Mouse (Mus musculus): ENCODE measurements around the gene Rnasek. TPM values are rescaled to one million over a fixed set of nuclear protein-coding genes. Genes with fewer than 3 reads are reported as not detected.

Rnasek gene
- total RNA-seq, 2 experiments from 2014 or later: 179 to 279 TPM

DNA sequence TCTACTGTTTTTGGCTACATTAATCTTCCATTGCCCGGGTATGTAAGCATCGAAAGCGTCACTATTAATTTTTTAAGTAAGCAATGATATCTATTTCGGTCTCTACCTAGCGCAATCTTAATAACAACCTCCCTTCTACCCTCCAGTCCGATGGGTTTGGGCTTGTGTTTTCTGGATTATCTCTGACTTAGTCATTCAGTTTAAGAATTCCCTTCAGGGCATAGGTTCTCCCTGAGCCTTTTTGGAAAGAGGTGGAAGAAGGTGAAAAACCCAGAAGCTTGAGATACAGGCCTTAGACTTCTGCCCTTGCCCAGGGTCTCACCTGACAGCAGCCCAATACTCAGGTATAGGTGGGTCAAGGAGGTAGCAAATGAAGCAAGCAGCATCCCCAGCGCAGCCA, 19.8 kb downstream of the Rnasek start:
- no peak for DNase-seq (ENCODE audit: low spot score in 2 of 2)

DNA sequence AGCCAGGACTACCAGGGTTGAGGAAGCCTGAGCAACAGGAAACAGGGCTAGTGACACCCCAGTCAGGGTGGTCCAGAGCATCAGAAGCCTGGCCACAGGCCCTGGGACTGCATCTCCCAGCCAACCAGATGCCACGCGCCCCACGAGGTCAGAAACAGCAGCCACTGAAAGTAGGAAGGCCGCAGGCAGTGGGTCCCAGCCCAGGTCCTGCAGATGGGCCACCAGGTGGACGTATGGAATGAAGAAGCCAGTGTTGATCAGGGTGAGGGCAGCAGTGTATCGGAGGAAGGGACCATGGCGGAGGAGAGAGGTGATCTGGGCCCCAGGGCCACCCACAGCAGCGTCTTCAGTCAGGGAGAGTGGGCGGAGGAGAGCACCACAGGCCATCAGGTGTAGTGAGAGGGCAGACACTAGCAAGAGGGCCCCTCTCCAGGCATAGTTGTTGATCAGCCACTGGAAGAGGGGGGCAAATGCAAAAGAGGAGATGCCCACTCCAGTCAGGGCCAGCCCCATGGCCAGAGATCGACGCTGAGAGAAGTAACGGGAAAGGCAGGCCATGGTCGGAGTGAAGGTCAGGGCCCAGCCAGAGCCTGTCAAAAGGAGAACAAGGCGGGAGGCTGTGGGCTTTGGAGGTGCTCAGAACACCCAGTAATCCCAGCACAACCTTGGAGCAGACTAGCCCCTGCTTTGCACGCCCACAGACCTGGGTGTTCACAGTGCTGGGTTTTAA, 20.7 kb downstream of the Rnasek start:
- no peak for DNase-seq (ENCODE audit: low spot score in 2 of 2)

DNA sequence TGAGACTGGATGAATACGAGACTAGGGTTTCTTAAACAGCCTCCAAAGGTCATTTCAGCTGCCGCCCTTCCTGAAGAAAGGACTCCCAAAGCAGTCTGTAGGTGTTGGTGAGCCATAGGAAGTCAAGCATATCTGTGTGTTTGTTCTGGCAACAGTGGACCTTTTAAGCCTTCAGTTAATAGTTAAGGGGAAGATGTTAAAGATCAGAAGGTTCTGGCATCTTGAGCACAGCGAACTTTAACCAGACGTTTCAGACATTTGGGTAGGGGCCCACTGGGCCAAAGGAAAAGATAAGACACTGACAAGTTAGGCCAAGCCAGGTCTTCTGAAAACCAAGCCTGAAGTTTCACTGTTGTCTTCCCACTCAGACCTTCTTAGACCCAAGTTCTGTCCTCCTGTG, 21.6 kb downstream of the Rnasek start:
- DNase-seq (ENCODE audit: low spot score in 2 of 2): no peak

DNA sequence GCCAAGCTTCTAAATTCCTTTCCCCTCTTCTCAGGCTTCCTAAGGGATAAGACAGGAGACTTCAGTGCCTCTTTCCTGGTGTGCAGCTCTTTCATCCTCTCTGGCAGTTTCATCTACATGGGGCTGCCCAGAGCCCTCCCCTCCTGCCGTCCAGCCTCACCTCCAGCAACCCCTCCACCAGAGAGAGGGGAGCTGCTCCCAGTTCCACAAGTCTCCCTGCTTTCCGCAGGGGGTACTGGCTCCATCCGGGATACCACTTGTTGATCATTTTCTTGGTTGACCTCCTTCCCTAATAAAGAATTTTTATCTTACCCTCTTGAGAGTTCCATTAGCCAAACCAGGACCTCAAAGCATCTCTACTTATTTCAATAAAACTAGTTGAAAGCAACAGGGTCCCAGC, 23.5 kb downstream of the Rnasek start:
- DNase-seq (ENCODE audit: low spot score in 2 of 2): no peak

DNA sequence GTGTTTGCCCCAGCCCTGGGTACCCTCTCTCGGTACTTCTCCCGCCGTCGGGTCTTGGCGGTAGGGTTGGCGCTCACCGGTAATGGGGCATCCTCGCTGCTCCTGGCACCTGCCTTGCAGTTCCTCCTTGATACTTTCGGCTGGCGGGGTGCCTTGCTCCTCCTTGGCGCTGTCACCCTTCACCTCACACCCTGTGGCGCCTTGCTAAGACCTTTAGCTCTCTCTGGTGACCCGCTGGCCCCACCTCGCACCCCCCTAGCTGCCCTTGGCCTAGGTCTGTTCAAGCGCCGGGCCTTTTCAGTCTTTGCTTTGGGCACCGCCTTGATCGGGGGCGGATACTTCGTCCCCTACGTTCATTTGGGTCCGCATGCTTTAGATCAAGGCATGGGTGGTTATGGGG, 24.3 kb downstream of the Rnasek start:
- DNase-seq (ENCODE audit: low spot score in 2 of 2): no peak

DNA sequence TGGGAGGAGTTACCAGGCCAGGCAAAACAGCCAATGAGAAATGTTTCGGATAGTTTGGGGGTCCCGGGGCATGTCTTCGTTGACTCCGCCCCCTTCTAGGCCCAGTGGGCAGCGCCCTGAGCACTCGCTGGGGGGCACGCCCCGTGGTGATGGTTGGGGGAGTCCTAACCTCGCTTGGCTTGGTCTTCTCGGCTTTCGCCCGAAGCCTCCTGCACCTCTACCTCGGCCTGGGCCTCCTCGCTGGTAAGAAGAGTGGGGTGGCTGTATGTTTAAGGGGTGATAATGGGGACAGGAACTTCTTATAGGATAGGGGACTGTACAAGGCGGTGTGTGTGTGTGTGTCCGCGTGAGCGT, 24.8 kb downstream of the Rnasek start:
- DNase-seq (ENCODE audit: low spot score in 2 of 2): no peak

DNA sequence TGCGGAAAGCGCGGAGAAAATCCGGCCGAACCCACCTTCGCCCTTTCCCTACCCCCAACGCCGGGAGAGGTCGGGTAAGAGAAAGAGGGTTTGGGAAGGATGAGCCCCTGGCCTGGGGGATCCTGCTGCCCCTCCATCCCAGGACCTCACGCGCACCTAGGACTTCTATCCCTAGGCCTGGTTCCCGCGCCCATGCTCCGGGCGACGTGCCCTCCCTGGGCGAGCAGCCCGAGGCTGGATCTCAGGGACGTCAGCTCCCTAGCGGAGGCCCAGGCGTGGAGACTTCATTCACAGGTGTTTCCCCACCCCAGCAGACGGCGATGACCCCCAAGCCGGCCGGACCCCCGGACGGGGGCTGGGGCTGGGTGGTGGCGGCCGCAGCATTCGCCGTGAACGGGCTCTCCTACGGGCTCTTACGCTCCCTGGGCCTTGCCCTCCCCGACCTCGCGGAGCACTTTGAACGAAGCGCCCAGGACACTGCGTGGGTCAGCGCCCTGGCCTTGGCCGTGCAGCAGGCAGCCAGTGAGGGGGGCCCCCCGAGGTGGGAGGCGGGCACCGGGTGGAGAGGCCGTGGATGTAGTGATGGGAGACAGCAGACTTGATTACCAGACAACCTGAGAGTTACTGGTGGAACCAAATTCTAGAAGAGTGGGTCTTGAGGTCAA, 25.3 kb downstream of the Rnasek start:
- DNase-seq (ENCODE audit: low spot score in 2 of 2): no peak

DNA sequence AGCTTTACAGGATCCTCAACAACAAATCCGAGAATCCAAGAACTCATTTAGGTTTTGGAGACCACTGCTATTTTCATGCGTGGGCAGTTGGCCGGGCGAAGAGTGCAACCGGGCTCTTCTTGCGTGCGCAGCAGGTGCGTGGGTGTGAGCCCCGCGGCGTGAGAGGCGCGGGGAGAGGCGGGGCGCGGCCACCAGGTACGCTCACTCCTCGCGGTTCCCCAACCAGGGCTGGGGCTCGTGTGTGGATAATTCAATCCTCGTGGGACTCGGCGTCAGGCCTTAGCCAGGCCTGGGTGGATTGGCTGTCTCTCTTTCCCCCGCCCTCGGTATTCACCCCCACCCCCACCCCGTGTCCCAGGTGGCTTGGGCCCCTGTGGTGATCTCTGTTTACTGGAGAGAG, 25.9 kb downstream of the Rnasek start:
- no peak for DNase-seq (ENCODE audit: low spot score in 2 of 2)

DNA sequence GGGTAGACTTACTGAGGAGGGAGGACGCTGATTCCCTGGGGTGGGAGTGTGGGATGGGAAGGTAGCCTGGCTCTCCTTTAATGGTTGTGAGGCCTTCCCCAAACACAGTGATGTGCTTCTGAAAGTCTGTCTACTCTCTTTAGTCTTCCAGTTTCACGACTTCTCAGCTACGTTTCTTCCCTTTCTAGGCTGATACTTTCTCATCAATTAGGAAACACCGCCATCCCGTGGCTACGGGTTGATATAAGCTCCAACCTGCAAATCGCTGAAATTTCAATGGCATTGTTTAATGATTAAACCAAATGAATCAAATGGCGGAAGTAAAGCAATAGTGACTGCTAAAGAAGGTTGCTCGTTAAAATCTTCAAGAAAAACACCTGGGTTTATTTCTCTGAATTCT, 26.7 kb downstream of the Rnasek start:
- DNase-seq (ENCODE audit: low spot score in 2 of 2): peak; percentile 56 to 70

DNA sequence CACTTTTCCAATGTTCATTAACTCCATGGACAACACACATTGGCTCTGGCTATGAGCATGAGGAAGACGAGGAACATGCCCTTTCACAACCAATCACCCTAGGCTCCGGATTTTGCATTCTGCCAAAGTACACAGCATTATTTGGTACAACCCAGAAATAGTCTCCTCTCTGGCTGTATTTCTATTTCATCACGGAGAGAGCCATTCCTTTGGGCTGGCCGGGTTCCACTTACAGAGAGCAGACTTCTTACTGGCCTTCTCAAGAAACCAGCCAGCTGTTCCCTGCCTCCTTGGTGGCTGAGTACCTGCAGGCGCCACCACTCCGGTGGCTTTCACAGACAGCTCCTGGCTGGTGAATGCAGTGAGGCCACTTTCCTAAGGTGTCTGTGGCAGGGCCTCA, 27.2 kb downstream of the Rnasek start, which contains the start of gene Slc16a11:
Gene Slc16a11, plus strand, starts transcription at position 330 of the 400 bp plus-strand sequence.
- DNase-seq (ENCODE audit: low spot score in 2 of 2): no peak

DNA sequence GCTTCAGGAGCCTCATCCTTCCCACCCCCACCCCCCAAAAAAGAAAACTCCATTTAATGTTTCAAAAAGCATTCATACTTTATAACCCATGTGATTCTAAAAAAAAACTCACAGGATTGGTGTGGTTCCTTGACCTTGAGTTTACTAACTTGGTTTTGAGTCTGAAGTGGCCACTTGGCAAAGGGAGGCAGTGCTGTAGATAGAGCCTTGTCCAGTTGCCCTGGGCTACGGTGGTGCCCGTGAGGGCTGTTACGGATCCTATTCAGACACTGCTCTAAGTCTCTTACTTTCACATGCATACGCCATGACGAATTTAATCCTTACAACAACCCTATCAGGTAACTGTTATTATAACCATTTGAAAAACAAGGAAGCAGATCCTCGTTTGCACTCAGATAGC, 27.7 kb downstream of the Rnasek start:
- DNase-seq (ENCODE audit: low spot score in 2 of 2): no peak

DNA sequence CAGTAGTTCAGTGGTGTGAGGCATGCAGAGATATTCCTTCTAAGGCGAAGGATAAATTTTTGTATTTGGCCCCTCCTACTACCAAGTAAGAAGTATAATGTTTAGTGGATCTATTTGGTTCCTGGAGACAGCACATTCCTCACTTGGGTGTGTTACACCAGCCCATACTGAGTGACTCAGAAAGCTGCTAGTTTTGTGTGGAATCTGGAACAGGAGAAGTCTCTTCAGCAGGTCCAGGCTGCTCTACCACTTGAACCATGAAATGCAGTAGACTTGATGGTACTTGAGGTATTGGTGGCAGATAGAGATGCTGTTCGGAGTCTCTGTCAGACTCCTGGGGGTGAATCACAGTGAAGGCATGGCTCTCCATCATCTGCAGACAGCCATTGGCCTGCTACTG, 29.0 kb downstream of the Rnasek start:
- DNase-seq (ENCODE audit: low spot score in 2 of 2): no peak

DNA sequence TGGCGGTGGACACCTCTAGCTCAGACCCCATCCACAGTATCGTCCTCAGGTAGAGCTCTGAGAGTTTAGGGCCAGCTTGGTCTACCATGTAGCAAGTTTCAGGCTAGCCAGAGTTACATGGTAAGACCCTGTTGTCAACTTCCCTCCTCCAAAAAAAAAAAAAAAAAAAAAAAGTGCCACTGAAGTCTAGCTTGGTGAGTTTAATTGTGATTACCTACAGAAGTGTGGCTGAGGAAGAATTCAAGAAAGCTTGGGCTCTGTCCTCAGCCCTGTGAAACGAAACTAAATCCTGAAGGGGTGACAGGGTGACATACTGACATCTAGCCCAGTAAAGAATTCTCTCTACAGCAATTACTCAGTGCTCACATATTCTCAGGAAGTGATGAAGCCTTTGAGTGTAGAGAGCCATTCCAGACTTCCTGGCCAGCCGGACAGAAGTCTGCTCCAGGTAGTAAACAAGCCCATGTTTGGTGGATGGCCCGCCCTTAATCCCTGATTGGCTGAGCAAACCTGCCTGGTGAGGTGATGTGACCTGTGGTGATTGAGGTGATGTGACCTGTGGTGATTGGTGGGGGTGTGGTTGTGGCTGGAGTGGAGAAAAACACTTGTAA, 30.8 kb downstream of the Rnasek start:
- no peak for DNase-seq (ENCODE audit: low spot score in 2 of 2)

DNA sequence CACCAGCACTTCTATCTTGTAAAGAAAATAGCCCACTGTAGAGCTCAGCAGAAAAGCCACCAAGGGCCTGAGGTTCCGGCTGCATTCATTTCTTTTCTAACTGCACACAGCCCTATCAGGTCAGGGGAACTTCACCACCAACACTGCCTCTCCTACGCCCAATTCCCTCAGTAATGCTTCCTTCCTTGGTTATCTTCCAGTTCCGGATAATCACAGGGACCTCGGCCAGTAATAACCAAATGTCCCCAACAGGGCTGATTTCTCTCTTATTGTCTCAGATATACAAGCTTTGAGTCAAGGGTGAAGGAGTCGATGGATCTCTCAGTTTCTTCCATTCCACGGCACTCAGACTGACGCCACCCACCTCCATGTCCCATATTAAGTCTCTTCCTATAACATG, 32.4 kb downstream of the Rnasek start:
- DNase-seq (ENCODE audit: low spot score in 2 of 2): no peak

DNA sequence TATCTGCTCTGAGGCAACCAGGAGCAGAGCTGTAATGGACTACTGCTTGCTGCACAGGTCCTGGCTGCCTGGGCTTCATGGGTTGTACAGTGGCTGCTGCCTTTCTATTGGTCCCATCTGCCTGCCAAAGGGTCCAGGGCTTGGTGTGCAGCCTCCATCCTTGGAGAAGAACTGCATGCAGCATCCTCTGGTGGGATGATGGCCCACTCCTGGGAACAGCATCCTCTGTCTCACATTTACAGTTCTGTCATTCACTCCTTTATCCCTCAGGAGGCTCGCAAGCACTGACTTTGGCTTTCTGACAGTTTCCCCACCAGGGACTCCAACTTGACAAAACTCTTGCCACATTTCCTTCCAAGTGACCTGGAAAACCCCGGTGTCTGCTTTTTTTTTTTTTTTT, 32.8 kb downstream of the Rnasek start:
- DNase-seq (ENCODE audit: low spot score in 2 of 2): no peak

DNA sequence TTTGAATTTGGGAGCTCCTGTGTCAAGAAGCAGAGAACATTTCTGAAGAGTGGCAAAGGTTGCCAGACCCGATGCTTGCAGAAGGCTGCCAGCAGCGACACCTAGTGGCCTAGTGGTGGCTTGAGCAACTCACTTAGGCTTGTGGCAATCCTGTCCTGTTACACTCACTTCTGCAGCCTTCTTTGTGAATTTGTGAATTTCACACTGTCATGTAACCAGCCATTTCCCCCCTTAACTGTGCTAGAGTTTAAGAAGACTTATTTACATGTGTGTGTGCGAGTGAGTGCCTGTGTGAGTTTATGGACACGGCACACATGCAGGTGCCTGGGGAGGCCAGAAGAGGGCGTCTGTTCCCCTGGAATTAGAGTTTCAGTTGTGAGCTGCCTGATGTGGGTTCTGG, 38.0 kb downstream of the Rnasek start:
- DNase-seq (ENCODE audit: low spot score in 2 of 2): peak; percentile 84 to 89

DNA sequence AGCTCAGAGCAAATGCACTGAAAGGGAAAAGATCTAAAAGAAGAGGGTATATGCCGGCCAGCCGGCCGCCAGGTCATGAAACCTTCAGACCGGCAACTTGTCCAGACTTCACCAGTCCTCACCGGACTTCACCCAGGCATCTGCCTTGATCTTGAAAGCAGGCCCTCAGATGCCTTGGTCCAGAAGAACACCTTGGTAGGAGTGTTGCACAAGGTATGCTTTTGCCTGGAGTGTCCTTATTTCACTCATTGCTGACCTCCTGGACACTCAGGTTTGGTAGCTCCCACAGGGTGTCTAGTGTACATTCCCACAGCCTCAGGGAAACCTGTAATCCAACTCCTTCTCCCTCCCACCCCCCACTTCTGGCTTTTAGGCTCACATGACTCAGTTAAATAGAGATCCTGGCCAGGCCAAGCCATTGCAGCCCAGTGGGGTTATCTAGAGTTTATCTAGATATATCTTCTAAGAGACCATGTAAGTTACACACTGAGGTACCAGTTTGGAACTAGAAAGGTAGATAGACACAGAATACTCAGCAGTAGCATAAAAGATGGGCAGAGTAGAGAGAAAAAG, 39.5 kb downstream of the Rnasek start:
- no peak for DNase-seq (ENCODE audit: low spot score in 2 of 2)

DNA sequence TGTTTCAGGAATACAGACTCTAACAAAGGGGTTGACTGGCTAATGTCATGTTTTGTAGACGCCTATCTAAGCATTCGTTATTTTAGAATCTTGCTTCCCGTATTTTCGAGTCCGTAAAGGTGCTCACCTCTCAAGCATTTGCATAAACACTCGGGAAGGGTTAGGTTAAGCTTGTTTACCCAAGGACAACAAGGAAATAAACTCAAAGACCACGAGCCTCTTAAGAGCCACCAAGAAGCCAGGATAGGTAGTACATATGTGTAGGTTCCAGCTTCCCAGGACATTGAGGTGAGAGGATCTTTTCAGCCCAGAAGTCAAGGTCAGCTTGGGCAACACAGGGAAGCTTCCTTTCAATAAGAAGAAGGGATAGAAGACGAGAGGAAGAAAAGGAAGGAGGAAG, 40.5 kb downstream of the Rnasek start:
- DNase-seq (ENCODE audit: low spot score in 2 of 2): no peak

DNA sequence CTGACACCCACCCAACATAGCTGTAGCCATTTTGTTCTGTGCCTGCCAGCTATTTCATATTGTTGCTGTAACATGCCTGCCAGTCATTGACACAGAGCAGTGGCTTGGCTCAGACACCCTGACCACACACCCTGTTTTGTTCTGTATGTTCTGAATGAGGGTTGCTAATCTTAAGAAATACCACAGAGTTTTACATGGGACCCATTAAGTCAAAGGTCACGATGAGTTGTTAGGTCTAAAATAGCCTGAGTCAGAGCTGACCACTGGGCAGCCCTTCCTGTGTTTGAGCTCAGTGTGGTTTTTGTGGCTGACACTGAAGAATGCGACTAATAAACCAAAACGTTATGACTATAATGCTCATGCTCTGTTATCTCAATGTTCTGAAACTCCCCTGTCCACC, 41.3 kb downstream of the Rnasek start:
- no peak for DNase-seq (ENCODE audit: low spot score in 2 of 2)

DNA sequence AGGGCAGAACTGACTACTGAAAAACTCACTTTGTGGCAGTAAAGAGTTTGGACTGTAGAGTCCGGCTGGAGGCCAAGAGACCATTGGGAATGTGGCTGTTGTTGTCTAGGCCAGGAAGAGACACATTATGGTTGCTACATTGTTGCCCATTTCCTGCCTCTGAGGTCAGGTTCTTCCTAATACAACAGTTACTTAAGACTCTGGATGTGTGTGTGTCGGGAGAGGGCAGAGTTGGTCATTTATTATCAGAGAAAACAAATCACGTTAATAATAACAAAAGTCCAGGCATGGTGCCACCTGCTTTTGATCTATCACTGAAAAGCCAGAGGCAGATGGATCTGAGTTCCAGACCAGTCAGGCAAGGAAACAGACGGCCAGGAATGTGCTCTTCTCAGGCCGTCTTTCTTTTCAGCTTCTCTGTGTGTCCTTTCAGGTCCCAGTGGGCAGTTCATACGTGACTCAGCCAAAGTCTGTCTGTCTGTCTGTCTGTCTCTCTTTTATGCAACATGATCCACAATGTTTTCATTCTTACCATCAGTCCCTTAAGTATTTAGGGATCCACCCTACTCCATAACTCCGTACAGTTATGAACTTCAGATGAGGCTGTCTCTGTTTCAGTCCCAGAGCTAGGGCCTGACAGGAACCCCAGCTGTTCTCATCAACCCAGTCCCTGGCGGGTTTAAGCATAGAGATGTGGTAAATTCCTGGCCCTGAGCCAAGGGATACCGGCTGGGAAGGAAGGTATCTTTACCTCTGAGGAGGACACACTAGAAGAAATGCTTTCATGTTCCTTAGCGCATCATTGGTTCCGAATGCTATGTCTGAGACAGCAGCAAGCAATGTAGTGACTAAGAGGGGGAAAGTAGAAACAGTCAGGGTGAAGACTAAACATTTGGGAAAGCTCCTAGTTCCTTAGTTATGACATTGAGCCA, 46.0 kb downstream of the Rnasek start:
- no peak for DNase-seq (ENCODE audit: low spot score in 2 of 2)

DNA sequence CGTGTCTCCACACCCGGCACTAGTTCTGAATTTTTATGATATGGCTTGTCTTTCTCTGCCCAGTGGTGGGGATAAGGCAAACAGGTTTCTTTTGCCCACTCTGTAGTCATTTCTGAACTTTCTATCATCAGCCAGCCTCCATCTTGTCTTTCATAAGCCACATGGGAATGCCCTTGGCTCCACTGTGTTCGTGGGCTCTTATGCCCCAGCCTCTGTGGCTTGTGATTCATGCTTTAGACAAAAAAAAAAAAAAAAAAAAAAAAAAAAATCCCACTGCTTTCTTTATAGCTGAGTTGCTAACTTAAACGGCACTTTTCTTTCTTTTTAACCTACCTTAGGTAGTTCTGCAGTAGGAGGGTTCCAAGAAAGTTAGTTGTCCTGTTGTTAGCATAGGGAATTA, 47.5 kb downstream of the Rnasek start:
- DNase-seq (ENCODE audit: low spot score in 2 of 2): no peak
